ENCODE assay signal across 16 mouse cellular contexts in genomic region chr4:122897750-122898149, GRCm38 (mm10). TPM values are rescaled to one million over a fixed set of nuclear protein-coding genes. Genes with fewer than 3 reads are reported as not detected.
DNase-seq lines count a peak whose midpoint lies in the region; ATAC-seq and TF ChIP-seq lines count a peak whose summit lies in the region.
"Had no signal": no experiment of that assay in that cellular context is flagged by ENCODE, and none has a peak within 500 bp of the region (broad histone marks: within the 10 kb centered on the region; RNA-seq: fewer than 3 reads in every experiment).

No protein-coding gene starts in this region.

- no peaks in the 10 kb centered on the region for H3K79me2 ChIP-seq in MEL (ENCODE audit: control insufficient read depth, insufficient read depth, low read length, poor library complexity)

- H3K4me1 ChIP-seq in MEL (ENCODE audit: control insufficient read depth in 1 of 2, insufficient read depth in 2 of 2, low read length in 2 of 2): peaks cover 7 to 16% of the 10 kb centered on the region in 2 experiments; a peak in 3 of 4 replicates
- no peaks in the 10 kb centered on the region for H3K4me1 ChIP-seq in heart, embryonic 12.5 days (replicated peaks)
- H3K4me1 ChIP-seq in kidney, adult 2 months (ENCODE audit: control insufficient read depth, insufficient read depth, low read length): no peaks in the 10 kb centered on the region
- no peaks in the 10 kb centered on the region for H3K4me1 ChIP-seq in hindbrain, embryonic 11.5 days (replicated peaks; ENCODE audit: control insufficient read depth, insufficient read depth, low read length)
- H3K4me1 ChIP-seq: embryonic facial prominence, embryonic 13.5 days; embryonic facial prominence, embryonic 15.5 days; forebrain, embryonic 10.5 days; forebrain, embryonic 12.5 days had no signal

- WGBS in heart, embryonic 12.5 days: 79% methylated on average over 4 of the region's 4 CpGs
- 73% methylated on average over 4 of the region's 4 CpGs for WGBS in kidney, adult 2 months
- WGBS in hindbrain, embryonic 11.5 days: 88% methylated on average over 4 of the region's 4 CpGs

- no peak for TF ChIP-seq EP300 in MEL (IDR thresholded peaks at IDR 0.05; ENCODE audit: low read depth in 1 of 2, low read length in 2 of 2)

- TF ChIP-seq RAD21 in MEL (IDR thresholded peaks at IDR 0.05; ENCODE audit: low read depth, low read length): no peak

- no peak for TF ChIP-seq POLR2A in MEL (IDR thresholded peaks at IDR 0.05; ENCODE audit: control insufficient read depth in 1 of 2, insufficient read depth in 1 of 2, low read depth in 1 of 2, low read length in 2 of 2, poor library complexity in 1 of 2)
- TF ChIP-seq POLR2A in kidney, adult 2 months (IDR thresholded peaks at IDR 0.05; ENCODE audit: low read depth, low read length): no peak

- ATAC-seq in granulocyte monocyte progenitor cell, adult 5-6 weeks (replicated peaks; ENCODE audit: poor library complexity, severe bottlenecking): peak; percentile 66
- peak; percentile 58; the same call in 1 of the 2 replicates for ATAC-seq in megakaryocyte, adult 5-6 weeks (ENCODE audit: poor library complexity, severe bottlenecking)
- ATAC-seq in heart, embryonic 12.5 days (ENCODE audit: insufficient number of reproducible peaks, low FRiP score): no peak
- ATAC-seq in hindbrain, embryonic 11.5 days (ENCODE audit: low FRiP score): no peak
- ATAC-seq: Patski had no signal

- no peaks in the 10 kb centered on the region for H3K9me3 ChIP-seq in MEL (replicated peaks; ENCODE audit: insufficient read depth, low read length)
- H3K9me3 ChIP-seq in heart, embryonic 12.5 days (replicated peaks): no peaks in the 10 kb centered on the region
- H3K9me3 ChIP-seq in hindbrain, embryonic 11.5 days (ENCODE audit: control insufficient read depth, low read length): no peaks in the 10 kb centered on the region
- H3K9me3 ChIP-seq: embryonic facial prominence, embryonic 13.5 days; embryonic facial prominence, embryonic 15.5 days; forebrain, embryonic 10.5 days; forebrain, embryonic 12.5 days had no signal

- H3K9ac ChIP-seq in MEL (ENCODE audit: control insufficient read depth, low read depth, low read length, poor library complexity, severe bottlenecking): no peak overlapping the region
- H3K9ac ChIP-seq in heart, embryonic 12.5 days: no peak overlapping the region
- no peak overlapping the region for H3K9ac ChIP-seq in hindbrain, embryonic 11.5 days (ENCODE audit: low read depth, low read length)
- H3K9ac ChIP-seq: embryonic facial prominence, embryonic 13.5 days; embryonic facial prominence, embryonic 15.5 days; forebrain, embryonic 12.5 days had no signal

- H3K4me2 ChIP-seq in heart, embryonic 12.5 days: no peak overlapping the region
- H3K4me2 ChIP-seq in hindbrain, embryonic 11.5 days (replicated peaks; ENCODE audit: low read depth, low read length): no peak overlapping the region
- H3K4me2 ChIP-seq: embryonic facial prominence, embryonic 13.5 days; embryonic facial prominence, embryonic 15.5 days; forebrain, embryonic 12.5 days had no signal

- TF ChIP-seq CTCF in MEL (IDR thresholded peaks at IDR 0.05 in 2 of 3, conservative IDR thresholded peaks at IDR 0.05 in 1 of 3; ENCODE audit: control insufficient read depth in 1 of 3, insufficient read depth in 1 of 3, low read depth in 2 of 3, low read length in 3 of 3, poor library complexity in 1 of 3, severe bottlenecking in 1 of 3): no peak
- no peak for TF ChIP-seq CTCF in kidney, adult 2 months (conservative IDR thresholded peaks at IDR 0.05; ENCODE audit: insufficient read depth, insufficient read length, low read depth, low read length)

- peak overlapping the region; percentile 28 to 39 for H3K4me3 ChIP-seq in MEL (ENCODE audit: control insufficient read depth in 1 of 2, insufficient read depth in 1 of 2, low read depth in 2 of 2, low read length in 2 of 2)
- no peak overlapping the region for H3K4me3 ChIP-seq in heart, embryonic 12.5 days
- no peak overlapping the region for H3K4me3 ChIP-seq in kidney, adult 2 months (ENCODE audit: insufficient read depth, low read depth, low read length)
- H3K4me3 ChIP-seq in hindbrain, embryonic 11.5 days (ENCODE audit: low read depth, low read length): no peak overlapping the region
- H3K4me3 ChIP-seq: embryonic facial prominence, embryonic 13.5 days; embryonic facial prominence, embryonic 15.5 days; erythroblast, embryonic 14.5 days; forebrain, embryonic 10.5 days; forebrain, embryonic 12.5 days had no signal

- no peak overlapping the region for H3K27ac ChIP-seq in MEL (ENCODE audit: control insufficient read depth, low read depth, low read length)
- H3K27ac ChIP-seq in heart, embryonic 12.5 days (ENCODE audit: poor library complexity, severe bottlenecking): no peak overlapping the region
- H3K27ac ChIP-seq in kidney, adult 2 months (ENCODE audit: insufficient read depth, low read depth, low read length): no peak overlapping the region
- no peak overlapping the region for H3K27ac ChIP-seq in hindbrain, embryonic 11.5 days (ENCODE audit: low read depth, low read length)
- H3K27ac ChIP-seq: embryonic facial prominence, embryonic 13.5 days; embryonic facial prominence, embryonic 15.5 days; forebrain, embryonic 10.5 days; forebrain, embryonic 12.5 days had no signal

- no peaks in the 10 kb centered on the region; a peak in 2 of 4 replicates for H3K27me3 ChIP-seq in MEL (ENCODE audit: control insufficient read depth in 1 of 2, insufficient read depth in 2 of 2, low read length in 2 of 2)
- H3K27me3 ChIP-seq in heart, embryonic 12.5 days (replicated peaks): no peaks in the 10 kb centered on the region; the same call in 1 of the 2 replicates
- no peaks in the 10 kb centered on the region for H3K27me3 ChIP-seq in kidney, adult 2 months (replicated peaks; ENCODE audit: control insufficient read depth, insufficient read depth, low read length)
- H3K27me3 ChIP-seq in hindbrain, embryonic 11.5 days (ENCODE audit: control insufficient read depth, insufficient read depth, low read length): no peaks in the 10 kb centered on the region
- H3K27me3 ChIP-seq: embryonic facial prominence, embryonic 13.5 days; embryonic facial prominence, embryonic 15.5 days; forebrain, embryonic 12.5 days; Patski had no signal

- DNase-seq in MEL (ENCODE audit: low read depth, low spot score): peak; percentile 39
- peak; percentile 18 for DNase-seq in ZHBTc4 (ENCODE audit: low read depth, low spot score)
- DNase-seq in kidney, adult 2 months: no peak
- DNase-seq in hindbrain, embryonic 11.5 days (ENCODE audit: low spot score): no peak
- DNase-seq in cerebellum, adult 18-20 months: no peak
- DNase-seq: cerebellum, adult 11-12 months; cerebellum, adult 8-10 months had no signal

- H3K36me3 ChIP-seq in MEL (ENCODE audit: control insufficient read depth in 1 of 2, insufficient read depth in 2 of 2, low read length in 2 of 2): peaks cover 0 to 3% of the 10 kb centered on the region in 2 experiments; a peak in 1 of 4 replicates
- no peaks in the 10 kb centered on the region for H3K36me3 ChIP-seq in heart, embryonic 12.5 days
- H3K36me3 ChIP-seq in kidney, adult 2 months (ENCODE audit: control insufficient read depth, insufficient read depth, low read length): no peaks in the 10 kb centered on the region
- H3K36me3 ChIP-seq in hindbrain, embryonic 11.5 days (ENCODE audit: control insufficient read depth, insufficient read depth, low read length): no peaks in the 10 kb centered on the region
- H3K36me3 ChIP-seq: embryonic facial prominence, embryonic 13.5 days; embryonic facial prominence, embryonic 15.5 days; forebrain, embryonic 10.5 days; forebrain, embryonic 12.5 days had no signal

TF ChIP-seq in MEL, 35 proteins besides CTCF, POLR2A, EP300 and RAD21:
- no peak for TF ChIP-seq MYB (IDR thresholded peaks at IDR 0.05; ENCODE audit: low read depth, low read length)
- TF ChIP-seq POLR2AphosphoS5 (IDR thresholded peaks at IDR 0.05; ENCODE audit: borderline replicate concordance, low read depth, low read length): no peak
- TF ChIP-seq SIN3A (IDR thresholded peaks at IDR 0.05; ENCODE audit: low read length): no peak
- TF ChIP-seq GABPA (IDR thresholded peaks at IDR 0.05; ENCODE audit: low read depth, low read length): no peak
- no peak for TF ChIP-seq CHD1 (IDR thresholded peaks at IDR 0.05; ENCODE audit: low read depth, low read length)
- no peak for TF ChIP-seq NELFE (IDR thresholded peaks at IDR 0.05; ENCODE audit: low read depth, low read length)
- no peak for TF ChIP-seq MAFK (IDR thresholded peaks at IDR 0.05; ENCODE audit: borderline replicate concordance, low read depth, low read length)
- TF ChIP-seq KAT2A (conservative IDR thresholded peaks at IDR 0.05; ENCODE audit: low read depth, low read length): no peak

RNA-seq across cellular contexts. Expression of gene Cap1, which starts 11.9 kb away (rescaled TPM):
- total RNA-seq in MEL (2012; rRNA removed): 68.3 and 82.3 TPM in 2 replicates
- 100 to 1,000 TPM in 1 of 2 experiments, not detected in 1; 134 TPM for polyA plus RNA-seq in MEL (2012; ENCODE audit: insufficient read depth in 1 of 2, insufficient read length in 2 of 2, low read depth in 1 of 2, low replicate concordance in 2 of 2, missing spikeins in 1 of 2)
- 122 and 132 TPM in 2 replicates for total RNA-seq in granulocyte monocyte progenitor cell, adult 5-6 weeks (2014; fragmentation: Nextera tagmentation)
- 132 and 157 TPM in 2 replicates for total RNA-seq in granulocyte monocyte progenitor cell, adult 5-6 weeks (2017)
- 417 and 420 TPM in 2 replicates for total RNA-seq in megakaryocyte, adult 5-6 weeks (2015)
- 551 and 589 TPM in 2 replicates for total RNA-seq in megakaryocyte, adult 5-6 weeks (2017)
- 46.4 and 47.6 TPM in 2 replicates for polyA plus RNA-seq in heart, embryonic 12.5 days (2016; fragmentation: Nextera tagmentation; extraction: Ambion mirVana)
- 89.3 and 101 TPM in 2 replicates for polyA plus RNA-seq in kidney, adult 2 months (2012; rRNA removed)
- 71.5 and 73.4 TPM in 2 replicates for polyA plus RNA-seq in hindbrain, embryonic 11.5 days (2014; fragmentation: Nextera tagmentation; extraction: Ambion mirVana)

Comparison
In these comparisons a context has a peak if more than half of its experiments do, and no peak if none do; other contexts are left out.
1. DNase-seq: peak in MEL (single experiment) and ZHBTc4 (single experiment); none in kidney, adult 2 months (single experiment), hindbrain, embryonic 11.5 days (single experiment) and cerebellum, adult 18-20 months (0 of 2).
2. H3K4me3 ChIP-seq: peak in MEL (2 of 2); none in heart, embryonic 12.5 days (single experiment), kidney, adult 2 months (single experiment) and hindbrain, embryonic 11.5 days (single experiment).
3. ATAC-seq: peak in granulocyte monocyte progenitor cell, adult 5-6 weeks (single experiment) and megakaryocyte, adult 5-6 weeks (single experiment); none in heart, embryonic 12.5 days (single experiment) and hindbrain, embryonic 11.5 days (single experiment).